Mouse (Mus musculus) kidney, postnatal 0 days (tissue): ENCODE results near the gene Olfr520. TPM values are rescaled to one million over a fixed set of nuclear protein-coding genes. Genes with fewer than 3 reads are reported as not detected.

ENCODE experiments used
- ATAC-seq: fragments of 200-750 bp; cut with Nextera tagmentation; replicated peaks from 2 replicates; pipeline ENCODE4 v1.8.0; 2017; ENCODE audit warnings: low read depth, moderate number of reproducible peaks, moderate TSS enrichment, moderate library complexity; ENCODE audit not compliant: low FRiP score
- DNase-seq: peaks from one replicate; pipeline ENCODE4 v3.0.0-alpha.2; 2016; ENCODE audit warnings: low spot score
- H3K27ac ChIP-seq: fragments of 300-500 bp; sonication (generic); 2 replicates; pipeline ENCODE4 v1.5.1; 2014; ENCODE audit warnings: mild to moderate bottlenecking
- H3K27me3 ChIP-seq: fragments of 300-500 bp; sonication (generic); 2 replicates; pipeline ENCODE4 v1.6.1; 2014; ENCODE audit warnings: low read length, mixed read lengths; ENCODE audit not compliant: insufficient read depth
- H3K36me3 ChIP-seq: fragments of 300-500 bp; sonication (generic); 2 replicates; pipeline ENCODE4 v1.6.1; 2014; ENCODE audit warnings: low read length, mixed read lengths; ENCODE audit not compliant: insufficient read depth
- H3K4me1 ChIP-seq: fragments of 300-500 bp; sonication (generic); replicated peaks from 2 replicates; pipeline ENCODE4 v1.6.1; 2014; ENCODE audit warnings: antibody characterized with exemption, low read length, mixed read lengths; ENCODE audit not compliant: insufficient read depth
- H3K4me2 ChIP-seq: fragments of 300-500 bp; sonication (generic); 2 replicates; pipeline ENCODE4 v1.6.1; 2014; ENCODE audit warnings: mild to moderate bottlenecking, low read length, moderate library complexity, mixed read lengths
- H3K4me3 ChIP-seq: fragments of 300-500 bp; sonication (generic); replicated peaks from 2 replicates; pipeline ENCODE4 v1.5.1; 2014; ENCODE audit warnings: low read depth, low read length
- H3K9ac ChIP-seq: fragments of 300-500 bp; sonication (generic); 2 replicates; pipeline ENCODE4 v1.6.1; 2014; ENCODE audit warnings: low read depth, low read length
- H3K9me3 ChIP-seq: fragments of 300-500 bp; sonication (generic); replicated peaks from 2 replicates; pipeline ENCODE4 v1.6.1; 2016; ENCODE audit warnings: low read length, inconsistent platforms, mixed read lengths
- CTCF ChIP-seq: IDR thresholded peaks from 2 replicates; pipeline ENCODE4 v1.5.1; 2016; ENCODE audit warnings: antibody characterized with exemption, low read depth, mild to moderate bottlenecking, moderate library complexity
- WGBS: fragments of 180-500 bp; shearing (Covaris S2); extraction: QIAGEN DNeasy Blood & Tissue Kit; methylation state at CpG from one replicate; pipeline ENCODE4 v1.1.7; 2014; 5-methylcytosine and 5-hydroxymethylcytosine counted together
- polyA plus RNA-seq: library from polyadenylated mRNA; unstranded; fragments of >200 nt; fragmentation: Nextera tagmentation; extraction: Ambion mirVana; gene quantifications from 2 replicates; pipeline ENCODE4 v1.2.1, GENCODE M21; 2015

Gene Olfr520
- polyA plus RNA-seq, 1 experiment from 2014 or later = not detected

GRCm38 (mm10) chr7:99704736-99705519 lies 25.1 kb upstream of the Olfr520 start:
- no peaks in the 10 kb centered on the region for H3K9me3 ChIP-seq
- WGBS = 81% methylated on average over 3 of the region's 3 CpGs
- no peak for ATAC-seq
- H3K27ac ChIP-seq = no peak overlapping the region
- H3K4me1 ChIP-seq = 0 out of 2 replicates have a peak, but pooled peaks cover 3% of the 10 kb centered on the region
- no peaks in the 10 kb centered on the region for H3K36me3 ChIP-seq
- no peak overlapping the region for H3K4me3 ChIP-seq
- peak overlapping the region; percentile 27 for H3K4me2 ChIP-seq
- no peak for TF ChIP-seq CTCF
- no peak overlapping the region for H3K9ac ChIP-seq
- DNase-seq = no peak
- no peaks in the 10 kb centered on the region for H3K27me3 ChIP-seq

GRCm38 (mm10) chr7:99706341-99707037 lies 23.6 kb upstream of the Olfr520 start:
- Histone ChIP-seq H3K9ac (no peak overlapping the region), H3K4me3 (no peak overlapping the region), H3K27me3 (no peaks in the 10 kb centered on the region), H3K4me2 (peak overlapping the region; percentile 27), H3K36me3 (no peaks in the 10 kb centered on the region), H3K9me3 (no peaks in the 10 kb centered on the region), H3K4me1 (0 out of 2 replicates have a peak, but pooled peaks cover 3% of the 10 kb centered on the region), H3K27ac (peak overlapping the region; percentile 83)
- ATAC-seq (no peak; the same call in 1 of the 2 replicates), DNase-seq (peak; percentile 89)
- no peak for TF ChIP-seq CTCF
- 36% methylated on average over 4 of the region's 4 CpGs for WGBS

GRCm38 (mm10) chr7:99707038-99707595 lies 23.0 kb upstream of the Olfr520 start:
- no peak for TF ChIP-seq CTCF
- H3K9me3 ChIP-seq = no peaks in the 10 kb centered on the region
- no peak overlapping the region for H3K4me3 ChIP-seq
- H3K27ac ChIP-seq = peak overlapping the region; percentile 83
- H3K27me3 ChIP-seq = no peaks in the 10 kb centered on the region
- ATAC-seq = no peak
- 36% methylated on average over 4 of the region's 4 CpGs for WGBS
- H3K36me3 ChIP-seq = no peaks in the 10 kb centered on the region
- DNase-seq = no peak
- no peak overlapping the region for H3K4me2 ChIP-seq
- H3K4me1 ChIP-seq = 0 out of 2 replicates have a peak, but pooled peaks cover 3% of the 10 kb centered on the region
- no peak overlapping the region for H3K9ac ChIP-seq

GRCm38 (mm10) chr7:99707671-99708070 lies 22.4 kb upstream of the Olfr520 start:
- no peak overlapping the region for H3K9ac ChIP-seq
- no peaks in the 10 kb centered on the region for H3K9me3 ChIP-seq
- no peaks in the 10 kb centered on the region for H3K36me3 ChIP-seq
- no peak for TF ChIP-seq CTCF
- 0 out of 2 replicates have a peak, but pooled peaks cover 3% of the 10 kb centered on the region for H3K4me1 ChIP-seq
- H3K4me3 ChIP-seq = no peak overlapping the region
- H3K27ac ChIP-seq = peak overlapping the region; percentile 83; the same call in 1 of the 2 replicates
- no peaks in the 10 kb centered on the region for H3K27me3 ChIP-seq
- no peak for ATAC-seq
- H3K4me2 ChIP-seq = no peak overlapping the region
- WGBS = 84% methylated on average over 6 of the region's 6 CpGs
- no peak for DNase-seq

GRCm38 (mm10) chr7:99708301-99708721 lies 21.8 kb upstream of the Olfr520 start:
- Histone ChIP-seq H3K4me1 (0 out of 2 replicates have a peak, but pooled peaks cover 3% of the 10 kb centered on the region), H3K27ac (no peak overlapping the region), H3K36me3 (no peaks in the 10 kb centered on the region), H3K27me3 (no peaks in the 10 kb centered on the region), H3K4me2 (no peak overlapping the region), H3K4me3 (no peak overlapping the region), H3K9me3 (no peaks in the 10 kb centered on the region), H3K9ac (no peak overlapping the region)
- ATAC-seq = no peak
- WGBS = 70% methylated on average over 8 of the region's 8 CpGs
- TF ChIP-seq CTCF = no peak
- no peak for DNase-seq

- Histone ChIP-seq H3K27ac (no peak overlapping the region), H3K27me3 (no peaks in the 10 kb centered on the region), H3K9me3 (no peaks in the 10 kb centered on the region), H3K36me3 (no peaks in the 10 kb centered on the region), H3K9ac (no peak overlapping the region), H3K4me3 (no peak overlapping the region), H3K4me2 (no peak overlapping the region), H3K4me1 (0 out of 2 replicates have a peak, but pooled peaks cover 3% of the 10 kb centered on the region)
- DNase-seq (no peak), ATAC-seq (no peak)
- TF ChIP-seq CTCF = no peak
- WGBS = 78% methylated on average over 5 of the region's 5 CpGs
Observed at GRCm38 (mm10) chr7:99708750-99709149, 21.3 kb upstream of the Olfr520 start.
